Mouse (Mus musculus): ENCODE results near the gene Rpl7l1.
"Not testable (repeated sequence)": the region's sequence is repeated elsewhere in the genome, so short reads cannot be mapped to it uniquely, and the experiment has no call there.

The Rpl7l1 gene

DNA sequence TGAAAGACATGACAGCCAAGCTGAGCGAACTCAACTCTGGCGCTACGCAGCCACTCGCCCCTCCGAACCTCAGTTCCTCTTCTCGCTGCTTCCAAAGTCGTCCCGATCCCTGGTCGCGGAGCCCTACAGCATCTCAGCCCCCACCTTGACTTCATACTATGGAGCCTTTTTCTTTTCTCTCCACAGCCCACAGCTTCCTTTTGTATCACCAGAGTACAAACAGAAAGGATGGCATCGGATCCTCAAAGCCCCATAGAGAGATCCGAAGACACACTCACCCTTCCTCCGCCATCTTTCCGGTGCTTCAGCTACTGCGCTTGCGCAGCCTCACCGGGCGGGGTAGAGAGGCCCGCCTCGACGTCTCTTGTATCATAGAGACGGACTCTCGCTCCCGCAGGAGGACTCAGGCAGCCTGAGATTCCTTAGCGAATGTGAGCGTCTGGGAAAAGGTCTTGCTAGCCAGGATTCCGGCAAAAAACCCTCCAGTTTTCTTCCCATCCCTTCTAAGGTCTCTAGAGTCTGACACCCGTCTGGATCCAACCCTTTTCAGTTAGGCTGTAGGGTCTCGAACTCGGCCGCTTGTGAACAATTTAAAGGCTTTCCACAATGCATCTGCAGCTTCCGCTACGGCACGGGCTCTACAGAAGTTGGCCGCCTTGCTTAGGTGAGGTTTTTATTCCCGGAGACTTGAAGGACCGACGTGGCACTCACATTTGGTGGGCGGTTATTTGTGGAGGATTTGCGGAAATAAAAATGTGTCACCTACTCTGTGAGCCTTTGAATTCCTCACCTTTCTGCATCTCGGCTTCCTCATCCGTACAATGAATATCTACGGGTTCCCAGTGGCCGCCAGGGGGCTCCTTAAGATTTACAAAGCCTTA is at the start of gene Rpl7l1:
Gene Rpl7l1 (minus strand): TSS at position 332 of the 881 bp plus-strand sequence.
- DNase-seq = peak; percentile 97

DNA sequence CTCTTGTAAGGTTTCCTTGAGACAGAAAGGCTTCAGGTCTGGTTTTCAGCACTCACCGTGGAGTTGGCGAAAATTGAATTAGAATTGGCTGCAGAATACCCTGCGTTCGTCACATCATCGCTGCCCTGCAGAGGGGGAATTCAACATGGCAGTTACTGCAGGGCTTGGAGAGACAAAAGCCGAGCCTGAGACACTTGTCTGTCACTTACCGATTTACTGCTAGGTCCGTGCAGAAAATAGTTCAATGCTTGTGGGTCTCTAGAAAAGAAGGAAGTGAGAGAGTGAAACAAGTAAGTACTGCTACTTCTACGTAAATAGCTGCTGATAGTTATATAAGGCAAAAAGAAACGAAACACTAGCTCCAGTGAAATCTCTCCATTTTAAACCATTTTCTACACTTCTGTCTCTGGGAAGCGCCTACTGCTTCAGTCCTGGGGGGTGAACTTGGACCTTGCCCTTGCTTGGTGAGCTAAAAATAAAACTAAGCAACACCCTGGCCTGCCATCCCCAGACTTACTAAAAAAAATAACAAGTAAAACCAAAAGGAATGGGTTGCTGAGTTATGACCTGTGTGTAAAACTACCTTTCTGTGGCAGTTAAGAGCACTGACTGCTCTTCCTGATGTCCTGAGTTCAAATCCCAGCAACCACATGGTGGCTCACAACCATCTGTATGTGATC is 47.5 kb upstream of the Rpl7l1 start:
- DNase-seq = no peak

DNA sequence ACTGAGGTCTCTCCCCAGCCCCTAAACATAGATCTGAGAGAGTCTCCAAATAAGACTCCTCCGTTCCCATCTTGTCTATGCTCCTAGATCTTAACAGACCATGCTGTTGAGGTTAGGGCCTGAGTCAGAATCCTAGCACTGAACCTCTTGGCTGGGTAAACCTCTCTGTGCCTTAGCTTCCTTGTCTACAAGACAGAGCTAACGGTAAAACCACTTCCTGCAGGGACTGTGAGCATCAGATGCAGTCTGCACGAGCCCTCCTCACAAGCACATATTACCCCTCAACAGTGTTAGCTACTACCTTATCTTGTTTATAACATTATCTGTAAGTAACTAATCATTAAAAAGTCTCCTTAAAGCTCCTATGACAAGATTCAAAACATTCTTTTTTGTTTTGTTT is 46.5 kb upstream of the Rpl7l1 start:
- DNase-seq = no peak

DNA sequence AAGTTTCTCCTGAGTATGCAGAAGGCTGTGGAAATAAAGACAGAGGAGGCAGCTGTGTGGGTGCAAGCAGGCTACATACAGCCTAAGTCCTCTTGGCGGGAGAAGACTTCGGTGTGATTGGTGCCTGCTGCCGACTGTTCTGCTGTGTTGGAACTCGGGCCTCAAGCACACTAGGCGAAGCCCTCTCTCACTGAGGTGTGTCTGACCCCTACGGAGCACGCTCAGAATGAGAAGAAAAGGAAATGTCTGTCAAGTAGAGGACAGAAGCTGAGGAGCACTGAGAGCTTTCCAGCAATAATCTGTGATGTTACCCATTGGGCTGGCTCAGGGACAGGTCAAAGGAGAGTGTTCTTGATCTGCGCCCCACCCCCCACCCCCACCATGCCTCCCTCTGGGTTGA is 40.6 kb upstream of the Rpl7l1 start:
- DNase-seq = no peak

DNA sequence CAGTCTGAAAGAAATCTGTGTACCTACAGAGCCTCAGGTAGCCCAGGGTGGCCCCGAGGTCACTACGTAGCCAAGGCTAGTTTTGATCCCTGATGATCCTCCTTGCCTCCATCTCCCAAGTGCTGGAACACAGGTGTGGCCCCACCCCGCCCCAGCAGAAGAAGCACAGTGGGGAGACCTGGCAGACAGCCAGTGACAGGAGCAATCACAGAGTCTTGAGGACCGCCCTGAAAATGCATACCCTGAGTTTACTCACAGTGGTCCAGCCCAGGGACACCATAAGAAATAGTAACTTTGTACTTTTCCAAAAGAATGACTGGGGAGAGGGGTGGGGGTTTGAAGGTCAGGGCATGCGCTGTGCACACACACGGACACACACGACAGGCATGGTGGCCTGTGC is 38.2 kb upstream of the Rpl7l1 start:
- DNase-seq = no peak

DNA sequence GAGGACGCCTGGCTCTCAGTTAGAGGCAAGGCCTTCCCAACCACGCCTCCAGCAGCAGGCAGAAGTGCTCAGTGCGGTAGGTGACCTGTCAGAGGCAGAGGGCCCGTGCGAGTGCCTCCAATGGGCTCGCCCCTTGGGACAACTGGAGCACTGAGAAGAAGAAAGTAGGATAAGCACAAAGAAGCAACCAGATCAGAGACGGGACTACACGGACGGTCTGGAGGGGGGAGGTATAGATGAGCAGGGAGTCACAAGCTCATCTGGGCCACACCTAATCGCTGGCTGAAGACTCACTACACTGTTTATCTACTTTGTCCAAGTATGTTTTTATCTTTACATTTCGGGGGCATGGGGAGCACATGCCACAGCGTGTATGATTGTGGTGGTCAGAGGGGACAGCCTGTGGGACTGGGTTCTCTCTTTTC is 35.3 kb upstream of the Rpl7l1 start:
- no peak for DNase-seq

DNA sequence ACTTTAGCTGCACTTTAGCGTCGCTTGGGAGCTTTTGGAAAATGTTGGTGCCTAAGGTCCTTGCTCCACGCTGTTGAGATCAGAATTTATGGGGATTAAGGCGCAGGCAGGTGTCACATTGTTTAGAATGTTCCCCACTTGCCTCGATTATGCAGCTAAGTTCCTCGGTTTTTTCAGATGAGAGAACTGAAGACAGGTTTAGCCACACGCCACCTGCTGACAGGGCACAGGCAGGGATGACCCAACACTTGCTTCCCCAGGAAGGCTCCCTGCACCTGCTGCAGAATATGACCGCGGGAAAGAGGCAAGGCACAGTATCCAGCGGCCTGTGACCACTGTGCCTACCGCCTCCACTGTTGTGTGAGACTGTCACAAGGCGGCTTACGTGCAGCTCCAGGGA is 33.8 kb upstream of the Rpl7l1 start:
- no peak for DNase-seq

DNA sequence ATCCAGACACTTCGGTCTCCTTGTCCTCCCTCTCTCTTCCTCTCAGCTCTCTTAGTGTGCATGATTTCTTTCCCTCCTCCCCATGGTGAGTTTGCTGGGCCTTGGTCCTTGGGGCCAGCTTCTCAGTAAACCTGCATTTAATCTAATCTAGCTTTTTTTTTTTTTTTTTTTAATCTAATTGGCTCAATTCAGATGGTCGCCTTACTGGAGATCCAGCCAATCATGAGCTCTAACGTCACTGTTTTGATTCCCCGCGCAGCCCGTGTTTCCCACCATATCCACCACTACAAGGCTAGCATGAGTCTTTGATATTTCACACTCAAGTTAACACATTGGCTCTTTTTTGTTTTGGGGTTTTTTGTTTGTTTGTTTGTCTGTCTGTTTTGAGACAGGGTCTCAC is 32.0 kb upstream of the Rpl7l1 start:
- DNase-seq = no peak

DNA sequence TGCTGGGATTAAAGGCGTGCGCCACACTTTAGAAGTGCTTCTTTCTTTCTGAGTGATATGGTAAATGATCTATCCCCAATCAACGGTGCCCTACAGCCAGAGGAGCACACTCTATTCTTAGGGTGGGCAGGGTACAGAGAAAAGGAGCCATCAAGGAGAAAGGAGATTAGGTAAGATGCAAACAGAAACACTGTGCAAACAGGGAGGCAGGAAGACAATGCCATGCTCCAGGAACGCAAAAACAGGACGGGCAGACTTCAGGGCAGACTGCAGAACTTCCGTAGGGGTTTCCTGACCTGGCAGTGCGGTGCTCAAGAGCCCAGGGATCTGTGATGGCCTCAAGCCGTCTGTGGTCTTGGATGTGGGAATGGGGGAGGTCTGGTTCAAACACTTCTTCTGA is 31.2 kb upstream of the Rpl7l1 start:
- no peak for DNase-seq

DNA sequence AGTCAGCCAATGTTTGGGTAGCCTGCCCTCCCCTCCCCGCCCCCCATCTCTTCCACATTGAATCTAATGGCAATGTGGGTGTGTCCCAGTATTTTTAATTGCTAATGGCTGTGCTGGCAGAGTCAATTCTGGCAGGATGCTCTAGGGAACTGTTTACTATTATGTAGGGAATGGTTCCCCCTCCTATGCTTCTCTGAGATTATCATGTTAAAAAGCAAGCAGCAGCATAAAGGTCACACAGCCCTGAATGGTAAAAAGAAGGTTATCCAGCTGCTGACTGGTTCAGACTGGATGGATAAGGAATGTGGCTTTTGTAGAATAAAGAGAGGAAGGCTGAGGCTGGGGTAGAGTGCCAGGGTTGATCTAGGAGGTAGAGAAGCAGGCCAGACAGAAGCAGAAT is 30.0 kb upstream of the Rpl7l1 start:
- no peak for DNase-seq

DNA sequence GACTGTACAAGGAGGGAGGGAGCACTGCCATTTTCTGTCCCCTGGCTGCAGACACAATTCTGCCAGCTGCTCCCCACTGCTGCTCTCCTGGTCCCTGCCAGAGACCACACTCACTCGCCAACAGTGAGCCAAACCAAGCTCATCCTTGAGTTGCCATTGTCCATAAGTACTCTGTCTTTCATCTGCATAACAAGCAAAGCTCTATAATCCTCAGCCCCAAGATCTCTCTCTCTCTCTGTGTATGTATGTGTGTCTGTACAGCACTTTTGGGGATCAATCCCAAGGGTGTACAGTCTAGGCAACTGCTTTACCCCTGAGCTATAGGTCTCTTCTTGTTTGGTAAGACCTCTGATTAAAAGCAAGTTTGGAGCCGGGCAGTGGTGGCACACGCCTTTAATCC is 28.2 kb upstream of the Rpl7l1 start:
- no peak for DNase-seq

DNA sequence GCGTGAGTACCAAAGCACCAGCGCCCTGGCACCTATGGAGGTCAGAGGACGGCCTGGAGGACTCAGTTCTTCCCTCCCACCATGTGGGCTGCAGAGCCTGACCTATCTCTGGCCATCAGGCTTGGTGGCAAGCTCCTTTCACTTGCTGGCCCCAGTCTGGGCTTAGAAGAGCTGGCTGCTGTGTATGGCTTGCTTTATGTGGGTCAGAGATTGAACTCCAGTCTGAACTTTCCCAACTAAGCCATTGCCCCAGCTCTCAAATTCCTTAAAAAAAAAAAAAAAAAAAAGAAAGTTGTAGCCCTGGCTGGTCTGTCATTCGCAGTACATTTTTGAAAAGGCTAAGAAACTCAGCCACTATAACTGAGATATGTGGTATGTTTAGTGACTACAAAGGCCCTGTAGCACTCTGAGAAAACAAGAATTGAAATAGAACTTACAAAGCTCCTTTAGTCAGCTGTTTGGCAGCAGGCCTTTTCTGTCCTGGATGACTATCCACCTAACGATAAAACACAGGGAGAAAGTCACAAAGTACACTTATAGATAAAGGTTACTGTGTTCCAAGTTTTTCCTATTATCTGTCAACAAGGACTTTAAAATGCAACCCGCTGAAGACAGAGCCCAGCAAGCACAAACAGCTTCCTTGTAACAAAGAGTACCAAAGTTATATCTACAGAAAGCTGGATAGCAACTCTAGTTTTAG is 26.8 kb upstream of the Rpl7l1 start:
- no peak for DNase-seq

DNA sequence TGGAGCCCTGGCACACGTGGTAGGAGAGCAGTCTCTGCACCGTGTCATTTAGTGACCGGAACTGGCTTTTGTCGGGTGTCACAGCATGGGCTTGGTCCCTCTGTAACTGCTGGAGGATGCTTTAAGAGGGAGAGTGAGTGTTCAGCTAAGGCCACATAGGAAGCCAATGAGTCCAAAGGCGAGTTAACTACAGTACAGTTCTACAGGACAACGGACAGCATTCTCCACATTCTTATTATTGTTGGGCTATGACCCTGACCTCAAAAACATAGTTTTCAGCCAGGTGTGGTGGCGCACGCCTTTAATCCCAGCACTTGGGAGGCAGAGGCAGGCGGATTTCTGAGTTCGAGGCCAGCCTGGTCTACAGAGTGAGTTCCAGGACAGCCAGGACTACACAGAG is 25.9 kb upstream of the Rpl7l1 start:
- DNase-seq = no peak

DNA sequence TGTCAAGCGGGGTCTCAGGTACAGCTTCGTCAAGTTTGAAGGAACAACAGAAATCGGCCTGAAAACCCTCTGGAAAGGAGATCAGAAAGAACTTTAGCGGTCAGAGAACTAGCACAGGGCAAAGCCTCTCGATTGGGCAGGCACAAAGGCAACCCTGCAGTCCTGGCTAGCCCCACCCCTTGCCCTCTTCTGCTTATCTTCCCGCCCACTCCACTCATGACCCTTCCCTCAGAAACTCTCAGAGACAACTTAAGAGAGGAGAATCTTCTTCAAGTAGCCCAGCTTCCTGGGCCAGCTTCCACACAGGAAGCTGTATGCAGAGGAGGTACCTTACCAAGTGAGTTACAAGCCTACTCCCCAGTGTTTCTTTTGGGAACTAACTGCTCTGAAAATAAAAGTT is 19.3 kb upstream of the Rpl7l1 start:
- no peak for DNase-seq

DNA sequence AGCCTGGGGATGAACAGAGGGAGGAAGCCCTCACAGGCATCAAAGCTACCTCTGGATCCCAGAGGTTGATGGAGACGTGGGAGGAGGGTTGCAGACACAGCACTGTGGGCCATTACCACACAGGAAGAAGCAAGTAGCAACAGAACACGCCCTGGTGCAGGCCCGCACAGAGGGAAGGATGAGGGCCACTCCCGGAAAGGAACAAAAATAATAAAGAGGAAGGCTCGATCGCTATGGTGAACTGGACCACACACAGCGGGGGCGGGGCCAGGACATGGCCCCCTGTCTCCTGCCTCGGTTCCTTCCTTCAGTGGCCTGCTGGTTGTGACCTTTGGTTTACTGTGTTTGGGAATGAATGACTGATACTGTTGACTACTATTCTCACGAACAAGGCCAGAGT is 17.2 kb upstream of the Rpl7l1 start:
- no peak for DNase-seq

DNA sequence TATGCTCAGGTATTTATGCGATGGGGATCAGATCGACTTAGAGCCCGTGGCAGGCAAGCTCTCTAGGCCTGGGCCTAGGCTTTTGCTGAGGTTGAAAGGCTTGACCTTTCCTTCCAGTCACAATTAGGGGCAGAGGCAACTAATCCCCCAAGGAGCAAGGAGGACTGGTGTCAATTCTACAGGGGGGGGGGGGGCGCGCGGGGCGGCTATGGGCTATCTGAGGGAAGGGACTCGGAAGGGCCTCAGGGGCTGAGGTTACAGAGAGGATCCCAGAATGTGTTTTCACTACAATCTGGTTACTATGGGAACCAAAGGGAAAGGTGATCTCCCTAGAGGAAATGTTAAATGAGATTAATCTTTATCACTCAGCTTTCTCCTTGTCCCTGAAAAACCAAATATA is 14.9 kb upstream of the Rpl7l1 start:
- DNase-seq = no peak

DNA sequence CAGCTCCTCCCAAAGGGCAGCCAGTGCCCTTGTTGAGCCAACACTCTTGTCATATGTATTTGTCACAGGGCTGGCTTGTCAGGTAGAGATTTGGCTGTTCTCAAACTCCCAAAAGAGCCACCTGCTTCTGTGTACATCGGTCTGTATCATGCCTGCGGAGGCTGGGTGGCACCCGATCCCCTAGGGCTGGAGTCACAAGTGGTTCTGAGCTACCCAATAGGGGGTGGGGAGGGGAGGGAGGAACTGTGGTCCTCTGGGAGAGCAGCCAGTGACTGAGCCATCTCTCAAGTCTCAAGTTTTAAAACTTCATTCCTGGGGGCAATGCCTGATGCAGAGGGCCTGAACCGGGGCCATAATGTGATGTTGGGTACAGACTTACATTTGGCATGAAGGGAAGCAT is 14.3 kb upstream of the Rpl7l1 start:
- DNase-seq = no peak

DNA sequence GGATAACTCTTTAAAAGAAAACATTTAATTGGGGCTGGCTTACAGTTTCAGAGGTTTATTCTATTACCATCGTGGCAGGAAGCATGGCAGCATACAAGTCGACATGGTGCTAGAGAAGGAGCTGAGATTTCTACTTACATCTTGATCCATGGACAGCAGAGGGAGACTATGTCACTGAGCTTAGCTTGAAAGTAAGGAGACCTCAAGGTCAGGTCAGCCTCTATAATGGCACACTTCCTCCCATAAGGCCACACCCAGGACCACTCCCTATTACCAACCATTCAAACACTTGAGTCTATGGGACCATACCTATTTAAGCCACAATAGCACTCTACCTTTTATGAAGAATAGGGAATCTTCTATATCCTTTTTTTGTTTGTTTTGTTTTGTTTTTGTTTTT is 10.5 kb upstream of the Rpl7l1 start:
- no peak for DNase-seq

DNA sequence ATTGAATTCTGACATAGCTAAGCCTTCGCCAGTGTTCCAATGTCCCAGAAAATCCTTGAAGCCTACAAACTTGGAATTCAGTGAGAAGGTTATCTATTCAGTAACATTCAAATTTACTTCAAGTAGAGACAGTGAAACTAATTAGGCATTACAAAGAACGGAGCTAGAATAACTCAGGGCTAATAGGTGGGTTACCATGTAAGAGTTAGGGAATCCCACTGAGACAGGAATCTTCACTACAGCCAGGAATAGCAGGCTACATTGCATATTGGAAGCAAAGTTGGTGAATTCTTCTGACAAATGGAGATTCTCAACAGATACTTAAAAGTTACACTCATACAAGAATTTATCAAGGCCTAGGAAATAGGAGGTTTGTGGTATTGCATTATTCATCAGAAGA is 5.5 kb upstream of the Rpl7l1 start:
- not testable (repeated sequence) for DNase-seq

DNA sequence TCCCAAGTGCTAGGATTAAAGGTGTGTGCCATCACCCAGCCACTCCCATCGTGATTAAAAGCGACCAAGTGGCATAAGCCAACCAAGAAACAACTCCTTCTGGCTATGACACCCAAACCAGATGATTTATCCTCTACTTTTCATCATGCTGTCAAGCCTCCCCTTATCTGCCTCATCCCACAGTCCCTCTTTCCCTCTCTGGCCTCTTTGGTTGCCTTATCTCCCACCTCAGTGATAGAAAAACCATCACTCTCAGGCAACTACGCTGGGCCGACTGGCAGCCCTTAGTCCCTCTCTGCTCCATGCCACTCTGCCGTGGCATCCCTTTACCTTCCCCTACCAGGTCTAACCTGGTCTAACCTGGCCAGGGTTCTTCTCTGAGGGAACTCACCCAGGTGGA is 4.5 kb upstream of the Rpl7l1 start:
- DNase-seq = no peak

DNA sequence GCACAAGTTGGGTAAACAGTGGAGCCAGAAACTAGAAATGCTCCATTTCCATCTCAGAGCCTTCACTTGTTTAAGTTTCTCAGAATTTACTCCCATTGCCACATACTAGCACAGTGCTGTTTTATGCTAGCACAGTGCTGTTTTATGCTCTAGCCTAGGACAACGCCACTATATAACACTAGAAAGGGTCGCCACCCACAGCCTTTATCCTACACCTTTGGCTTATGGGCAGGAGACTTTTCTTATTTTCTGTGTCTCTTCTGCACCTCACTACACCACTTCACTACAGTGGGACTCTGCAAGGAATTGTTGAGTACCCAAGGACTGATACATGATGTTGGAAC is 722 bp upstream of the Rpl7l1 start:
- DNase-seq = no peak

DNA sequence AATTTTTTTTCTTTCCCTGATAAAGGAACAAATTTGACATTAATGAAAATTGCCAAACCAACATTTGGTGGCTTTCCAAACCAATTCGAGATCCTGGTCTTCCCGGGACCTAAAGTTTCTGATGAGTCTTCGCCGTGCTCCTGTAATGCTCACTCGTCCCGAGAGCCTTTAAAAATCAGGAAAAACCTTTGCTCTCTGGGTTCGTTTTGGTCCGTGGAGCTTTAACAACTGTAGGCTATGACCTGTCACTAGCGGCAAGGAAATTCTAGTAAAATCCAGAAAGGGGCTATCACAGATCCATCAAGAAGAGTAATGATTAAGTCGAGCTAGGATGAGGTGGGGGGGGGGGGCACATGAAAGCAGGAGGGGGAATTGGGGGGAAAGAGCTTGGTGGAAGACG is 596 bp downstream of the Rpl7l1 start:
- no peak for DNase-seq

DNA sequence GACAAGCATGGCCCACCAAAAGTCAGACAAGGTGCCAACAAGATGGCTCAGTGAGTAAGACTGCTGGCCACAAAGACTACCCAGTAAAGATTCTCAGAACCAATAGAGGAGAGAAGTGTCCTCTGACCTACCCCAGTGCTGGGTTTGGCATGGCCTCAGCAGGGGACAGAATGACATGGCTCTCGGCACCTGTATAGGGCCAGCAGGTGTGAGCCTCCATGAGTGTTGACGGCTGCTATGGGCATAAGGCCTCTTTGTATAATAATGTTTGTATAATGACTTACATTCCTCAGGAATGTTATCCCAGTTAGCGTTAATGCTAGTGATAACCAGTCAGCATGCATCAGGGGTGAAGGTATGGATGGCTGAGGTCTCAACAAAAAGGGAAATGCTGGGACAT is 6.4 kb downstream of the Rpl7l1 start:
- DNase-seq = no peak

DNA sequence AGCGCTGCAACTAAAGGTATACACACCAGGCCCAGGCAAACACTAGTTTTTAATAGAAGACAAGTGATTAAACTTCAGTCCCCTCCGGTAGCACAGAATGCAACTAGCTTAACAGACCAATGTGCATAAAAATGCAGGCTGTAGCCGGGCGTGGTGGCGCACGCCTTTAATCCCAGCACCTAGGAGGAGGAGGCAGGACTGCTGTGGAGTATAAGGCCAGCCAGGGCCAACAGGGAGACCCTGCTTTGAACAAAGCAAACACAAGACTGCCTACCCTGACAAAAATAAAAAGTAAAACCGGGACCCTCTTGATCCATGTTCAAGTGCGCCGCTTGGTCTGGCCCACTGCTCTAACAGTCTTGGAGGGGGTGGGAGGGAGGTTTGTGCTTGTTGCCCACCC is 7.4 kb downstream of the Rpl7l1 start:
- DNase-seq = no peak

Measured in lung, postnatal 36 days (tissue).